Mouse (Mus musculus) 416B (cell line): ENCODE measurements around the gene Fhl5.
A peak's percentile ranks its signal among the peaks of the same experiment; 100 is the strongest.
"Not testable (repeated sequence)": the region's sequence is repeated elsewhere in the genome, so short reads cannot be mapped to it uniquely, and the experiment has no call there.

Source experiments
- DNase-seq: peaks from one replicate; pipeline ENCODE4 v3.0.0; 2011; ENCODE audit warnings: low read depth

Fhl5 gene

GRCm38 (mm10) chr4:25242776-25243175, at the start of gene Fhl5:
Gene Fhl5 (minus strand): TSS chr4:25242876.
- DNase-seq = no peak

GRCm38 (mm10) chr4:25285002-25285401, 42.3 kb upstream of the Fhl5 start:
- not testable (repeated sequence) for DNase-seq

- peak; percentile 97 for DNase-seq
Observed at GRCm38 (mm10) chr4:25281671-25282038, 39.0 kb upstream of the Fhl5 start, which contains the start of gene Ufl1. Gene Ufl1 (minus strand): TSS chr4:25281821.

GRCm38 (mm10) chr4:25280938-25281670, 38.4 kb upstream of the Fhl5 start:
- peak; percentile 75 for DNase-seq

- DNase-seq = no peak
Observed at GRCm38 (mm10) chr4:25272861-25273627, 30.4 kb upstream of the Fhl5 start.

- no peak for DNase-seq
Observed at GRCm38 (mm10) chr4:25271926-25272325, 29.2 kb upstream of the Fhl5 start.

- DNase-seq = no peak
Observed at GRCm38 (mm10) chr4:25267144-25267543, 24.5 kb upstream of the Fhl5 start.

- DNase-seq = no peak
Observed at GRCm38 (mm10) chr4:25257822-25258398, 15.2 kb upstream of the Fhl5 start.

- not testable (repeated sequence) for DNase-seq
Observed at GRCm38 (mm10) chr4:25235663-25236062, 7.0 kb downstream of the Fhl5 start.

- DNase-seq = not testable (repeated sequence)
Observed at GRCm38 (mm10) chr4:25233767-25234166, 8.9 kb downstream of the Fhl5 start.

GRCm38 (mm10) chr4:25232546-25232945, 10.1 kb downstream of the Fhl5 start:
- no peak for DNase-seq

- no peak for DNase-seq
Observed at GRCm38 (mm10) chr4:25227527-25227926, 15.1 kb downstream of the Fhl5 start.

GRCm38 (mm10) chr4:25221927-25222326, 20.7 kb downstream of the Fhl5 start:
- no peak for DNase-seq

- DNase-seq = no peak
Observed at GRCm38 (mm10) chr4:25213451-25213850, 29.2 kb downstream of the Fhl5 start.

- no peak for DNase-seq
Observed at GRCm38 (mm10) chr4:25206166-25206565, 36.5 kb downstream of the Fhl5 start.

GRCm38 (mm10) chr4:25197310-25197709, 45.4 kb downstream of the Fhl5 start:
- DNase-seq = no peak

GRCm38 (mm10) chr4:25179617-25180208, 63.0 kb downstream of the Fhl5 start:
- peak; percentile 15 for DNase-seq
